Mouse (Mus musculus) forebrain, embryonic 15.5 days (tissue): ENCODE measurements at regions not wholly inside any gene's neighbourhood (a gene's known extent, or its start where the extent isn't known, plus 50 kb on each side); places are given as distances from the start of the nearest gene placed in this dataset.

Experiments used
- ATAC-seq: fragments of 200-750 bp; cut with Nextera tagmentation; replicated peaks from 2 replicates; pipeline ENCODE4 v1.8.0; 2017; ENCODE audit warnings: mild to moderate bottlenecking, moderate TSS enrichment, moderate library complexity
- H3K27ac ChIP-seq: fragments of 300-500 bp; sonication (generic); replicated peaks from 2 replicates; pipeline ENCODE4 v1.5.1; 2015; ENCODE audit warnings: mild to moderate bottlenecking, inconsistent platforms
- H3K27me3 ChIP-seq: fragments of 300-500 bp; sonication (generic); 2 replicates; pipeline ENCODE4 v1.6.1; 2015; ENCODE audit warnings: inconsistent platforms
- H3K36me3 ChIP-seq: fragments of 300-500 bp; sonication (generic); 2 replicates; pipeline ENCODE4 v1.6.1; 2015; ENCODE audit warnings: mild to moderate bottlenecking, inconsistent platforms
- H3K4me1 ChIP-seq: fragments of 300-500 bp; sonication (generic); 2 replicates; pipeline ENCODE4 v1.6.1; 2015; ENCODE audit warnings: inconsistent platforms
- H3K4me2 ChIP-seq: fragments of 300-500 bp; sonication (generic); replicated peaks from 2 replicates; pipeline ENCODE4 v1.6.1; 2015; ENCODE audit warnings: mild to moderate bottlenecking, inconsistent platforms
- H3K4me3 ChIP-seq: fragments of 300-500 bp; sonication (generic); 2 replicates; pipeline ENCODE4 v1.5.1; 2015; ENCODE audit warnings: mild to moderate bottlenecking, inconsistent platforms
- H3K9ac ChIP-seq: fragments of 300-500 bp; sonication (generic); replicated peaks from 2 replicates; pipeline ENCODE4 v1.6.1; 2015; ENCODE audit warnings: mild to moderate bottlenecking, inconsistent platforms
- H3K9me3 ChIP-seq: fragments of 300-500 bp; sonication (generic); 2 replicates; pipeline ENCODE4 v1.6.1; 2016; ENCODE audit warnings: inconsistent platforms
- WGBS: fragments of 180-500 bp; shearing (Covaris S2); methylation state at CpG from one replicate; pipeline ENCODE4 v1.1.7; 2015; ENCODE audit warnings: mixed read lengths; 5-methylcytosine and 5-hydroxymethylcytosine counted together

- peak overlapping the region; percentile 36; the same call in 1 of the 2 replicates for H3K27ac ChIP-seq
- peak; percentile 84 for ATAC-seq
- H3K27me3 ChIP-seq = no peaks in the 10 kb centered on the region
- H3K9ac ChIP-seq = no peak overlapping the region
- WGBS = 56% methylated on average over 17 of the region's 17 CpGs
- H3K36me3 ChIP-seq = no peaks in the 10 kb centered on the region
- H3K4me2 ChIP-seq = peak overlapping the region; percentile 22
- 0 out of 2 replicates have a peak overlapping the region, but pooled peaks have one; percentile 4 for H3K4me3 ChIP-seq
- H3K9me3 ChIP-seq = no peaks in the 10 kb centered on the region
- peaks cover 22% of the 10 kb centered on the region for H3K4me1 ChIP-seq
These were observed 59.0 kb upstream of the Raph1 start for GRCm38 (mm10) chr1:60625698-60626486.

- ATAC-seq = no peak
- Histone ChIP-seq H3K9me3 (no peaks in the 10 kb centered on the region), H3K4me2 (no peak overlapping the region), H3K4me1 (peaks cover 22% of the 10 kb centered on the region), H3K27ac (no peak overlapping the region), H3K27me3 (no peaks in the 10 kb centered on the region), H3K4me3 (no peak overlapping the region), H3K9ac (no peak overlapping the region), H3K36me3 (no peaks in the 10 kb centered on the region)
- 88% methylated on average over 4 of the region's 4 CpGs for WGBS
These were observed 57.3 kb upstream of the Raph1 start for GRCm38 (mm10) chr1:60624231-60624630.

- Histone ChIP-seq H3K27ac (no peak overlapping the region), H3K36me3 (no peaks in the 10 kb centered on the region), H3K27me3 (no peaks in the 10 kb centered on the region), H3K4me2 (no peak overlapping the region), H3K4me3 (no peak overlapping the region), H3K9me3 (no peaks in the 10 kb centered on the region), H3K9ac (no peak overlapping the region), H3K4me1 (peaks cover 22% of the 10 kb centered on the region)
- 92% methylated on average over 3 of the region's 3 CpGs for WGBS
- no peak for ATAC-seq
These were observed 56.6 kb upstream of the Raph1 start for GRCm38 (mm10) chr1:60623440-60624016.

- Histone ChIP-seq H3K9me3 (no peaks in the 10 kb centered on the region), H3K9ac (no peak overlapping the region), H3K4me2 (no peak overlapping the region), H3K27me3 (no peaks in the 10 kb centered on the region), H3K4me3 (no peak overlapping the region), H3K36me3 (no peaks in the 10 kb centered on the region), H3K4me1 (peaks cover 9% of the 10 kb centered on the region), H3K27ac (no peak overlapping the region)
- WGBS = 79% methylated on average over 3 of the region's 3 CpGs
- no peak for ATAC-seq
These were observed 54.9 kb upstream of the Raph1 start for GRCm38 (mm10) chr1:60621770-60622169.

- no peak overlapping the region for H3K9ac ChIP-seq
- 92% methylated on average over 8 of the region's 8 CpGs for WGBS
- ATAC-seq = no peak
- no peaks in the 10 kb centered on the region for H3K9me3 ChIP-seq
- no peak overlapping the region for H3K27ac ChIP-seq
- no peak overlapping the region for H3K4me2 ChIP-seq
- no peaks in the 10 kb centered on the region for H3K36me3 ChIP-seq
- H3K4me1 ChIP-seq = peaks cover 3% of the 10 kb centered on the region; the same call in 1 of the 2 replicates
- no peak overlapping the region for H3K4me3 ChIP-seq
- H3K27me3 ChIP-seq = no peaks in the 10 kb centered on the region
These were observed 54.3 kb upstream of the Raph1 start for GRCm38 (mm10) chr1:60621064-60621726.

GRCm38 (mm10) chr1:60618389-60618788 is 51.5 kb upstream of the Raph1 start:
- Histone ChIP-seq H3K9me3 (no peaks in the 10 kb centered on the region), H3K27ac (no peak overlapping the region), H3K9ac (no peak overlapping the region), H3K27me3 (no peaks in the 10 kb centered on the region), H3K4me1 (no peaks in the 10 kb centered on the region), H3K4me2 (no peak overlapping the region), H3K36me3 (no peaks in the 10 kb centered on the region), H3K4me3 (no peak overlapping the region)
- ATAC-seq = no peak
- WGBS = 95% methylated on average over 1 of the region's 1 CpGs

GRCm38 (mm10) chr1:60616916-60617315 is 50.0 kb upstream of the Raph1 start:
- 79% methylated on average over 2 of the region's 2 CpGs for WGBS
- no peaks in the 10 kb centered on the region for H3K9me3 ChIP-seq
- no peaks in the 10 kb centered on the region for H3K4me1 ChIP-seq
- no peak overlapping the region for H3K27ac ChIP-seq
- no peak for ATAC-seq
- H3K4me2 ChIP-seq = no peak overlapping the region
- no peaks in the 10 kb centered on the region for H3K27me3 ChIP-seq
- H3K36me3 ChIP-seq = no peaks in the 10 kb centered on the region
- no peak overlapping the region for H3K4me3 ChIP-seq
- no peak overlapping the region for H3K9ac ChIP-seq
